Mouse (Mus musculus) forebrain, embryonic 14.5 days (tissue): ENCODE measurements around the gene Olfr99. TPM values are rescaled to one million over a fixed set of nuclear protein-coding genes. Genes with fewer than 3 reads are reported as not detected.
A peak's percentile ranks its signal among the peaks of the same experiment; 100 is the strongest.
"Not testable (repeated sequence)": the region's sequence is repeated elsewhere in the genome, so short reads cannot be mapped to it uniquely, and the experiment has no call there.

Experiments
- ATAC-seq: fragments of 200-750 bp; cut with Nextera tagmentation; 2 replicates; pipeline ENCODE4 v1.8.0; 2017; ENCODE audit warnings: mild to moderate bottlenecking, moderate library complexity
- DNase-seq: peaks from one replicate; pipeline ENCODE4 v3.0.0-alpha.2; 2015; ENCODE audit warnings: low spot score
- H3K27ac ChIP-seq: fragments of 300-500 bp; sonication (generic); 2 replicates; pipeline ENCODE4 v1.5.1; 2014; ENCODE audit warnings: low read depth, mild to moderate bottlenecking, control low read depth, low read length, moderate library complexity
- H3K27me3 ChIP-seq: fragments of 300-500 bp; sonication (generic); replicated peaks from 2 replicates; pipeline ENCODE4 v1.6.1; 2014; ENCODE audit warnings: low read length, control low read depth, mixed read lengths; ENCODE audit not compliant: control insufficient read depth, insufficient read depth
- H3K36me3 ChIP-seq: fragments of 300-500 bp; sonication (generic); 2 replicates; pipeline ENCODE4 v1.6.1; 2014; ENCODE audit warnings: low read length, control low read depth; ENCODE audit not compliant: control insufficient read depth, insufficient read depth
- H3K4me1 ChIP-seq: fragments of 300-500 bp; sonication (generic); 2 replicates; pipeline ENCODE4 v1.6.1; 2014; ENCODE audit warnings: antibody characterized with exemption, low read length, control low read depth; ENCODE audit not compliant: control insufficient read depth, insufficient read depth
- H3K4me2 ChIP-seq: fragments of 300-500 bp; sonication (generic); 2 replicates; pipeline ENCODE4 v1.6.1; 2014; ENCODE audit warnings: mild to moderate bottlenecking, control low read depth, low read length
- H3K4me3 ChIP-seq: fragments of 300-500 bp; sonication (generic); 2 replicates; pipeline ENCODE4 v1.5.1; 2014; ENCODE audit warnings: low read depth, low read length, control low read depth
- H3K9ac ChIP-seq: fragments of 300-500 bp; sonication (generic); 2 replicates; pipeline ENCODE4 v1.6.1; 2014; ENCODE audit warnings: mild to moderate bottlenecking, low read length, control low read depth, moderate library complexity
- H3K9me3 ChIP-seq: fragments of 300-500 bp; sonication (generic); replicated peaks from 2 replicates; pipeline ENCODE4 v1.6.1; 2016; ENCODE audit warnings: low read length, control low read depth, mixed read lengths; ENCODE audit not compliant: control insufficient read depth
- WGBS: fragments of 180-500 bp; shearing (Covaris S2); extraction: QIAGEN DNeasy Blood & Tissue Kit; methylation state at CpG from one replicate; pipeline ENCODE4 v1.1.7; 2014; 5-methylcytosine and 5-hydroxymethylcytosine counted together
- polyA plus RNA-seq: library from polyadenylated mRNA; unstranded; fragments of >200 nt; fragmentation: Nextera tagmentation; extraction: Ambion mirVana; gene quantifications from 2 replicates; pipeline ENCODE4 v1.2.1, GENCODE M21; 2014

The Olfr99 gene
- polyA plus RNA-seq, 1 experiment from 2014 or later: not detected

GRCm38 (mm10) chr17:37270058-37270701 lies 13.1 kb downstream of the Olfr99 start, which contains the start of gene H2-M3:
H2-M3 (plus strand) TSS chr17:37270220.
- ATAC-seq: peak; percentile 99
- H3K27me3 ChIP-seq: no peaks in the 10 kb centered on the region
- no peak within 1 kb of the TSS for H3K27ac ChIP-seq
- WGBS: 3% methylated on average over 26 of the region's 26 CpGs
- H3K4me2 ChIP-seq: peak within 1 kb of the TSS; percentile 92
- peak within 1 kb of the TSS; percentile 49 for H3K9ac ChIP-seq
- no peaks in the 10 kb centered on the region for H3K9me3 ChIP-seq
- H3K4me3 ChIP-seq: peak within 1 kb of the TSS; percentile 42
- peak; percentile 93 for DNase-seq
- H3K36me3 ChIP-seq: no peaks in the 10 kb centered on the region
- H3K4me1 ChIP-seq: 0 out of 2 replicates have a peak, but pooled peaks cover 3% of the 10 kb centered on the region

GRCm38 (mm10) chr17:37263626-37264025 lies 19.6 kb downstream of the Olfr99 start, which contains the start of gene Olfr98:
Olfr98 (minus strand) TSS chr17:37263749.
- no peak for DNase-seq
- Histone ChIP-seq H3K9ac (no peak within 1 kb of the TSS), H3K27ac (no peak within 1 kb of the TSS), H3K27me3 (no peaks in the 10 kb centered on the region), H3K9me3 (no peaks in the 10 kb centered on the region), H3K4me3 (no peak within 1 kb of the TSS), H3K4me1 (no peaks in the 10 kb centered on the region), H3K36me3 (no peaks in the 10 kb centered on the region), H3K4me2 (no peak within 1 kb of the TSS)
- 67% methylated on average over 1 of the region's 1 CpGs for WGBS
- no peak for ATAC-seq

DNA sequence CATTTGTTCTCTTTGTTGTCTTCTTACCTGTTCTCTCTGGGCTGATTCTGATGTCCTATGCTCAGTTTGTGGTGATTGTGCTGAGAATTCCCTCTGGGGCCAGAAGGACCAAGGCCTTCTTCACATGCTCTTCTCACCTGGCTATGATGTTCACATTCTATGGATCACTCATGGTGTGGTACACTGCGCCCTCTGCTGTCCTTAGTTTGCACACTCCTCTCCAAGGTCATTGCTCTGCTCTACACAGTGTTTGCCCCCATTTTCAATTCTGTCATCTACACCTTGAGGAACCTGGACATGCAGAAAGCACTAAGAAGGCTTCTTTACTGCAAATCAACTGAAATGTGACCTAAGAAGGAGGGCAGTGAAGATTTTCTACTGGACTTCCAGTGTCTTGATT lies 32.7 kb downstream of the Olfr99 start:
- DNase-seq: no peak
- WGBS: 9% methylated on average over 1 of the region's 1 CpGs
- H3K27ac ChIP-seq: no peak overlapping the region
- no peaks in the 10 kb centered on the region for H3K27me3 ChIP-seq
- no peak overlapping the region for H3K9ac ChIP-seq
- no peaks in the 10 kb centered on the region for H3K36me3 ChIP-seq
- no peaks in the 10 kb centered on the region for H3K4me1 ChIP-seq
- no peak overlapping the region for H3K4me2 ChIP-seq
- H3K9me3 ChIP-seq: no peaks in the 10 kb centered on the region
- H3K4me3 ChIP-seq: no peak overlapping the region
- ATAC-seq: no peak

DNA sequence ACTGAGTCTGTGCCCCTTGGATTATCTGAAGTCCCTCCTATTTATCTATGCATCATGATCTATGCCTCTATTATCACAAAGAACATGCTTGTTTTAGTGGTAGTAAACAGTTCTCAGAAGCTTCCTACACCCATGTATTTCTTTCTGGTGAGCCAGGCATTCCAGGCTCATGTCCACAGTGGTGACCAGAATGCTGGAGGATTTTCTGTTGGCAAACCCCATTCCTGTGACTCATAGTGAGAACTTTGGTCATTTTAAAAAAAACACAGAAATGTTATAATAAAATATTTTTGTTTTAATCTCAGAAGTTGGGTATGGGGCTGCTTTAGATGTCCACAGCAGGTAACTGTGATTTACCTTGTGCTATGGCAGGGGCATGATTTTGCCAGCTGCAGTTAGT lies 33.8 kb downstream of the Olfr99 start:
- DNase-seq (no peak), ATAC-seq (no peak)
- no peak overlapping the region for H3K9ac ChIP-seq

DNA sequence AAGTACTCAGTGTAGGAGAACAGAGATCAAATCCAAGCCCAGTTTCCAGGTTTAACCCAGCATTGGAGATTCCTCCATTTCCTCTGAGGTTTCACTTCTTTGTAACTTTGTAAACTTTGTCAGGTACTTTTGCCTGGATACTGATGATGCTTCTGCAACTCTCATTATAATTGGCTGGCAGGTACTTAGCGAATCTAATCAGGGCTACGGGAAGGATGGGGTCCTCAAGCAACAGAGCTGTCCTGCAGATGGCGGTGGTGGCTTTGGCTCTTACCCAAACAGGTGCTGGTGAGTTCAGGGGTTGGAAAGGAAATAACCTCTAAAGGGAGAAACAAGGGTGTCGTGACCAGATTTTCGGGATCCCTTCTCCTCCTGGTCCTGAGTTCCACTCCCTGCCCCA lies 36.5 kb downstream of the Olfr99 start:
- Histone ChIP-seq H3K27me3 (no peaks in the 10 kb centered on the region), H3K4me3 (no peak overlapping the region), H3K27ac (no peak overlapping the region), H3K36me3 (no peaks in the 10 kb centered on the region), H3K9ac (no peak overlapping the region), H3K4me1 (no peaks in the 10 kb centered on the region), H3K4me2 (no peak overlapping the region), H3K9me3 (no peaks in the 10 kb centered on the region)
- WGBS: 34% methylated on average over 5 of the region's 5 CpGs
- ATAC-seq (no peak), DNase-seq (peak; percentile 29)

More for the DNA sequence above, 33.8 kb downstream of the Olfr99 start:
- no peaks in the 10 kb centered on the region for H3K9me3 ChIP-seq
- H3K27ac ChIP-seq: no peak overlapping the region
- H3K4me3 ChIP-seq: no peak overlapping the region
- H3K4me2 ChIP-seq: no peak overlapping the region
- H3K27me3 ChIP-seq: no peaks in the 10 kb centered on the region
- H3K36me3 ChIP-seq: no peaks in the 10 kb centered on the region
- no peaks in the 10 kb centered on the region for H3K4me1 ChIP-seq

- Histone ChIP-seq H3K4me3 (no peak overlapping the region), H3K9me3 (0 out of 2 replicates have a peak, but pooled peaks cover 3% of the 10 kb centered on the region), H3K9ac (no peak overlapping the region), H3K4me2 (no peak overlapping the region), H3K27me3 (no peaks in the 10 kb centered on the region), H3K27ac (no peak overlapping the region), H3K36me3 (no peaks in the 10 kb centered on the region), H3K4me1 (no peaks in the 10 kb centered on the region)
- ATAC-seq (no peak), DNase-seq (no peak)
- WGBS: 58% methylated on average over 3 of the region's 3 CpGs
Observed at GRCm38 (mm10) chr17:37242198-37242597, 41.1 kb downstream of the Olfr99 start.

DNA sequence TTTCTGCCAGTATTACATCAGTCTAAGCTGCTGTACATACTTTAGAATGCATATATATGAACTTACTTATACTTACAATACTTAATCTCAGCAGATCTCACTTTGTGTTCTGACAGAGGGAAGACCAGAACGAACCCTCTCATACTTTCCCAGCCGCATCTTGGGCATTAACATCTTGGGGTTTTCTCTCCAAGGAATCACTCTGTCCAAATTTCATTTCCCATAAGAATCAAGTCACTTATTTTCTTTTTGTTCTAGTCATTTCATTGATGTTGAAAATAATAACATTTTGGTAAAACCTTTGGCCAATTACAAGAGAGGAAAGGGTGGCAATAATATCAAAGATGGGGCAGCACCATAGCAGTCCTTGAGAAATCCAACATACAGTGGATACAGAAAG lies 46.0 kb downstream of the Olfr99 start, which contains the start of gene Olfr97:
Gene Olfr97 (minus strand): TSS at position 101 of the 400 bp plus-strand sequence.
- not testable (repeated sequence) for H3K4me1 ChIP-seq, ATAC-seq
- WGBS: 93% methylated on average over 2 of the region's 2 CpGs

More for the DNA sequence above, 46.0 kb downstream of the Olfr99 start, which contains the start of gene Olfr97:
- DNase-seq, H3K36me3 ChIP-seq, H3K9me3 ChIP-seq, H3K9ac ChIP-seq, H3K4me3 ChIP-seq, H3K27ac ChIP-seq, H3K27me3 ChIP-seq, H3K4me2 ChIP-seq: not testable (repeated sequence)

Other genes starting within 250 kb of the Olfr99 start
- gene Gabbr1, start 237.5 kb downstream of the Olfr99 start, polyA plus RNA-seq: 53.4 and 60.5 TPM in 2 replicates
- gene Olfr90, start 195.0 kb downstream of the Olfr99 start, polyA plus RNA-seq: not detected in 2 replicates
- gene Olfr91, start 185.2 kb downstream of the Olfr99 start, polyA plus RNA-seq: not detected in 2 replicates
- not detected in 2 replicates for gene Olfr92, start 163.4 kb downstream of the Olfr99 start, polyA plus RNA-seq
- gene Olfr93, start 122.0 kb downstream of the Olfr99 start, polyA plus RNA-seq: not detected in 2 replicates
- not detected in 2 replicates for gene Ubd, start 89.6 kb downstream of the Olfr99 start, polyA plus RNA-seq
- not detected in 2 replicates for gene Olfr94, start 82.5 kb downstream of the Olfr99 start, polyA plus RNA-seq
- gene Olfr95, start 70.3 kb downstream of the Olfr99 start, polyA plus RNA-seq: not detected in 2 replicates
- gene Olfr96, start 63.3 kb downstream of the Olfr99 start, polyA plus RNA-seq: not detected in 2 replicates
- not detected in 2 replicates for gene Olfr97, start 46.1 kb downstream of the Olfr99 start, polyA plus RNA-seq
- gene Olfr98, start 19.7 kb downstream of the Olfr99 start, polyA plus RNA-seq: not detected in 2 replicates
- 1.1 and 1.2 TPM in 2 replicates for gene H2-M3, start 13.2 kb downstream of the Olfr99 start, polyA plus RNA-seq
- gene Olfr101, start 20.9 kb upstream of the Olfr99 start, polyA plus RNA-seq: not detected in 2 replicates
- not detected in 2 replicates for gene Olfr102, start 33.6 kb upstream of the Olfr99 start, polyA plus RNA-seq
- not detected in 2 replicates for gene Olfr103, start 56.2 kb upstream of the Olfr99 start, polyA plus RNA-seq
- not detected in 2 replicates for gene Olfr104-ps, start 76.1 kb upstream of the Olfr99 start, polyA plus RNA-seq
- gene Olfr105-ps, start 95.6 kb upstream of the Olfr99 start, polyA plus RNA-seq: not detected in 2 replicates
- not detected in 2 replicates for gene Olfr106-ps, start 106.9 kb upstream of the Olfr99 start, polyA plus RNA-seq
- not detected in 2 replicates for gene Olfr107, start 115.8 kb upstream of the Olfr99 start, polyA plus RNA-seq
- not detected in 2 replicates for gene Olfr108, start 162.0 kb upstream of the Olfr99 start, polyA plus RNA-seq
- not detected in 2 replicates for gene Olfr109, start 175.5 kb upstream of the Olfr99 start, polyA plus RNA-seq
- gene H2-M2, start 200.1 kb upstream of the Olfr99 start, polyA plus RNA-seq: not detected in 2 replicates
- gene Olfr110, start 209.0 kb upstream of the Olfr99 start, polyA plus RNA-seq: not detected in 2 replicates
- gene Olfr111, start 224.6 kb upstream of the Olfr99 start, polyA plus RNA-seq: not detected in 2 replicates